Mouse (Mus musculus) adrenal gland, postnatal 25 days (tissue): ENCODE measurements around the gene Slc12a8. TPM values are rescaled to one million over a fixed set of nuclear protein-coding genes. Genes with fewer than 3 reads are reported as not detected.

Source experiments
- DNase-seq: peaks from one replicate; pipeline ENCODE4 v3.0.0; 2021; ENCODE audit warnings: mixed read lengths
- total RNA-seq: library from RNA; stranded (reverse); gene quantifications from 2 replicates; pipeline ENCODE4 v1.2.3, GENCODE M21; 2021

The Slc12a8 gene
- total RNA-seq, 1 experiment from 2014 or later = 0.70 TPM

GRCm38 (mm10) chr16:33583881-33584454 lies 66.8 kb downstream of the Slc12a8 start:
- DNase-seq = no peak

- no peak for DNase-seq
These were observed 67.4 kb downstream of the Slc12a8 start for GRCm38 (mm10) chr16:33584455-33585082.

- no peak for DNase-seq
These were observed 67.9 kb downstream of the Slc12a8 start for GRCm38 (mm10) chr16:33585083-33585460.

- DNase-seq = peak; percentile 21
These were observed 70.4 kb downstream of the Slc12a8 start for GRCm38 (mm10) chr16:33587283-33588127.

GRCm38 (mm10) chr16:33588845-33589244 lies 71.7 kb downstream of the Slc12a8 start:
- no peak for DNase-seq

GRCm38 (mm10) chr16:33590438-33590837 lies 73.3 kb downstream of the Slc12a8 start:
- DNase-seq = no peak

- DNase-seq = no peak
These were observed 74.4 kb downstream of the Slc12a8 start for GRCm38 (mm10) chr16:33591390-33592067.

GRCm38 (mm10) chr16:33592286-33592685 lies 75.2 kb downstream of the Slc12a8 start:
- DNase-seq = no peak

- DNase-seq = no peak
These were observed 76.3 kb downstream of the Slc12a8 start for GRCm38 (mm10) chr16:33593467-33593866.

- DNase-seq = peak; percentile 39
These were observed 77.1 kb downstream of the Slc12a8 start for GRCm38 (mm10) chr16:33594037-33594771.

- DNase-seq = no peak
These were observed 78.2 kb downstream of the Slc12a8 start for GRCm38 (mm10) chr16:33595235-33595769.

- no peak for DNase-seq
These were observed 79.1 kb downstream of the Slc12a8 start for GRCm38 (mm10) chr16:33596213-33596612.

- DNase-seq = no peak
These were observed 83.1 kb downstream of the Slc12a8 start for GRCm38 (mm10) chr16:33600216-33600615.

GRCm38 (mm10) chr16:33601299-33601698 lies 84.2 kb downstream of the Slc12a8 start:
- DNase-seq = no peak

GRCm38 (mm10) chr16:33605647-33606596 lies 88.8 kb downstream of the Slc12a8 start:
- no peak for DNase-seq

GRCm38 (mm10) chr16:33606691-33607532 lies 89.8 kb downstream of the Slc12a8 start:
- DNase-seq = no peak

GRCm38 (mm10) chr16:33609554-33609953 lies 92.4 kb downstream of the Slc12a8 start:
- DNase-seq = no peak

GRCm38 (mm10) chr16:33610466-33610865 lies 93.3 kb downstream of the Slc12a8 start:
- DNase-seq = no peak

- DNase-seq = no peak
These were observed 94.2 kb downstream of the Slc12a8 start for GRCm38 (mm10) chr16:33611291-33611690.
